Mouse (Mus musculus) liver, embryonic 14.5 days (tissue): ENCODE measurements around the gene Fgfr2.

Experiments used
- CTCF ChIP-seq: IDR thresholded peaks from 2 replicates; pipeline ENCODE4 v1.5.1; 2016; ENCODE audit warnings: antibody characterized with exemption, low read depth, control low read depth
- EP300 ChIP-seq: IDR thresholded peaks from 2 replicates; pipeline ENCODE4 v1.6.1; 2016; ENCODE audit warnings: antibody characterized with exemption, low read depth

DNA sequence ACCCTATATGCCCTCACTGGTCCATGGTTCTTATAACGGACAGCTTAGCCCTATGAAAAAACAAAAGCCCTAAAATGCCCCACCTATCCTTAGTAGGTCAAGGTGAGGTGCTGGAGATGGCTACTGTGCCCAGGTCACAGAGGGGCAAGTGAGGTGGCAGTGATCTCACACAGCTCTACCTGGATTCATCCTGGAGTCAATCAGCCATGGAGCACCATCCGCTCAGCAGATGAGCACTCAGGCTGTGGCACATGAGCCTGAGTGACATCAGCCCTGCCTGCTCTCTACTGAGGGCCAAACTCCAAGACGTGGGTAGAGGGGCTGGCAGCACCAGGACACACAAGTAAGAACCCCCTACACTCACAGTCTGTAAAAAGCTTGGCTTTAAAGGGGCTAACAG lies 121.8 kb downstream of the Fgfr2 start:
- TF ChIP-seq CTCF (no peak), EP300 (no peak)
